Comparison of ENCODE assay signal across 8 mouse cellular contexts in genomic region chr11:89544856-89545817, GRCm38 (mm10).
DNase-seq lines count a peak whose midpoint lies in the region; ATAC-seq and TF ChIP-seq lines count a peak whose summit lies in the region.

No protein-coding gene starts in this region.

- peak overlapping the region; percentile 55 for H3K4me2 ChIP-seq in embryonic facial prominence, embryonic 13.5 days
- H3K4me2 ChIP-seq in hindbrain, embryonic 13.5 days = peak overlapping the region; percentile 51
- H3K4me2 ChIP-seq in midbrain, embryonic 16.5 days (ENCODE audit: low read length) = peak overlapping the region; percentile 33

- DNase-seq in kidney, postnatal 4 days = peak; percentile 19 to 21
- DNase-seq in kidney, postnatal 25 days = no peak
- no peak for DNase-seq in thymus, adult 2 months
- DNase-seq in thymus, adult 18-20 months = no peak

- peak overlapping the region; percentile 62 for H3K9ac ChIP-seq in embryonic facial prominence, embryonic 13.5 days
- H3K9ac ChIP-seq in hindbrain, embryonic 13.5 days = peak overlapping the region; percentile 55
- H3K9ac ChIP-seq in midbrain, embryonic 16.5 days (ENCODE audit: low read depth, low read length) = peak overlapping the region; percentile 22; the same call in 1 of the 2 replicates

- no peak for ATAC-seq in embryonic facial prominence, embryonic 13.5 days (ENCODE audit: insufficient number of reproducible peaks, insufficient read depth, low FRiP score, low TSS enrichment, low read depth)
- no peak for ATAC-seq in hindbrain, embryonic 13.5 days (ENCODE audit: low FRiP score)
- no peak for ATAC-seq in midbrain, embryonic 16.5 days
- no peak for ATAC-seq in inflammation-experienced regulatory T-cells, adult 6 months

- TF ChIP-seq CTCF in thymus, adult 2 months (IDR thresholded peaks at IDR 0.05; ENCODE audit: borderline replicate concordance, control insufficient read depth, extremely low read depth, insufficient read depth, low read length, poor library complexity) = no peak

- 0 out of 2 replicates have a peak, but pooled peaks cover 3% of the 10 kb centered on the region for H3K27me3 ChIP-seq in embryonic facial prominence, embryonic 13.5 days
- 0 out of 2 replicates have a peak, but pooled peaks cover 5% of the 10 kb centered on the region for H3K27me3 ChIP-seq in hindbrain, embryonic 13.5 days
- H3K27me3 ChIP-seq in midbrain, embryonic 16.5 days (ENCODE audit: control insufficient read depth, insufficient read depth, low read depth, low read length) = no peaks in the 10 kb centered on the region
- no peaks in the 10 kb centered on the region for H3K27me3 ChIP-seq in thymus, adult 2 months (ENCODE audit: control insufficient read depth, insufficient read depth, low read length)

- no peaks in the 10 kb centered on the region for H3K36me3 ChIP-seq in embryonic facial prominence, embryonic 13.5 days
- H3K36me3 ChIP-seq in hindbrain, embryonic 13.5 days = no peaks in the 10 kb centered on the region
- H3K36me3 ChIP-seq in midbrain, embryonic 16.5 days (ENCODE audit: control insufficient read depth, insufficient read depth, low read length) = no peaks in the 10 kb centered on the region
- H3K36me3 ChIP-seq in thymus, adult 2 months (ENCODE audit: control insufficient read depth, insufficient read depth, low read length) = no peaks in the 10 kb centered on the region

- H3K4me1 ChIP-seq in embryonic facial prominence, embryonic 13.5 days = peaks cover 14% of the 10 kb centered on the region
- H3K4me1 ChIP-seq in hindbrain, embryonic 13.5 days (replicated peaks) = peaks cover 14% of the 10 kb centered on the region
- peaks cover 4% of the 10 kb centered on the region for H3K4me1 ChIP-seq in midbrain, embryonic 16.5 days (ENCODE audit: control insufficient read depth, insufficient read depth, low read length)
- no peaks in the 10 kb centered on the region for H3K4me1 ChIP-seq in thymus, adult 2 months (replicated peaks; ENCODE audit: control insufficient read depth, insufficient read depth, low read length)

- H3K9me3 ChIP-seq in embryonic facial prominence, embryonic 13.5 days = peaks cover 6% of the 10 kb centered on the region
- peaks cover 8% of the 10 kb centered on the region; the same call in 1 of the 2 replicates for H3K9me3 ChIP-seq in hindbrain, embryonic 13.5 days
- H3K9me3 ChIP-seq in midbrain, embryonic 16.5 days (replicated peaks; ENCODE audit: control insufficient read depth, low read length, poor library complexity, severe bottlenecking) = peaks cover 6% of the 10 kb centered on the region

- peak overlapping the region; percentile 28 for H3K4me3 ChIP-seq in embryonic facial prominence, embryonic 13.5 days
- peak overlapping the region; percentile 18 for H3K4me3 ChIP-seq in hindbrain, embryonic 13.5 days
- no peak overlapping the region for H3K4me3 ChIP-seq in midbrain, embryonic 16.5 days (ENCODE audit: low read depth, low read length)
- no peak overlapping the region for H3K4me3 ChIP-seq in thymus, adult 2 months (ENCODE audit: control insufficient read depth, insufficient read depth, low read length)

- no peak for TF ChIP-seq POLR2A in thymus, adult 2 months (IDR thresholded peaks at IDR 0.05; ENCODE audit: control insufficient read depth, extremely low read depth, insufficient read depth, low read length, poor library complexity)

- peak overlapping the region; percentile 68; the same call in 1 of the 2 replicates for H3K27ac ChIP-seq in embryonic facial prominence, embryonic 13.5 days
- H3K27ac ChIP-seq in hindbrain, embryonic 13.5 days = no peak overlapping the region
- H3K27ac ChIP-seq in midbrain, embryonic 16.5 days (ENCODE audit: low read length) = no peak overlapping the region
- no peak overlapping the region for H3K27ac ChIP-seq in thymus, adult 2 months (ENCODE audit: control insufficient read depth, insufficient read depth, low read length)

- 3% methylated on average over 29 of the region's 29 CpGs for WGBS in embryonic facial prominence, embryonic 13.5 days
- 3% methylated on average over 29 of the region's 29 CpGs for WGBS in hindbrain, embryonic 13.5 days
- WGBS in midbrain, embryonic 16.5 days = 2% methylated on average over 29 of the region's 29 CpGs
- WGBS in thymus, adult 2 months = 14% methylated on average over 29 of the region's 29 CpGs

Comparison
In these comparisons a context has a peak if more than half of its experiments do, and no peak if none do; other contexts are left out.
1. DNase-seq: peak in kidney, postnatal 4 days (2 of 2); none in kidney, postnatal 25 days (0 of 2), thymus, adult 2 months (single experiment) and thymus, adult 18-20 months (0 of 2).
2. H3K4me3 ChIP-seq: peak in embryonic facial prominence, embryonic 13.5 days (single experiment) and hindbrain, embryonic 13.5 days (single experiment); none in midbrain, embryonic 16.5 days (single experiment) and thymus, adult 2 months (single experiment).
3. Peak in every context shown above with its lines, with median percentiles within 50 percentile points of each other: H3K4me2 ChIP-seq and H3K9ac ChIP-seq.